Mouse (Mus musculus): ENCODE measurements around the gene Upk3a.
"Not testable (repeated sequence)": the region's sequence is repeated elsewhere in the genome, so short reads cannot be mapped to it uniquely, and the experiment has no call there.

GRCm38 (mm10) chr15:85028648-85029047, 11.7 kb downstream of the Upk3a start, which contains the start of gene Fam118a:
- TF ChIP-seq CTCF (IDR thresholded peaks at IDR 0.05; ENCODE audit: insufficient read depth, low read length); POLR2A (IDR thresholded peaks at IDR 0.05; ENCODE audit: borderline replicate concordance, extremely low read depth, low read depth, low read length): not testable (repeated sequence)

Measured in lung, adult 2 months (tissue).